Mouse (Mus musculus): ENCODE measurements around the gene Ern2. TPM values are rescaled to one million over a fixed set of nuclear protein-coding genes. Genes with fewer than 3 reads are reported as not detected.

Ern2 gene
- polyA plus RNA-seq, 1 experiment = 23.5 TPM

DNA sequence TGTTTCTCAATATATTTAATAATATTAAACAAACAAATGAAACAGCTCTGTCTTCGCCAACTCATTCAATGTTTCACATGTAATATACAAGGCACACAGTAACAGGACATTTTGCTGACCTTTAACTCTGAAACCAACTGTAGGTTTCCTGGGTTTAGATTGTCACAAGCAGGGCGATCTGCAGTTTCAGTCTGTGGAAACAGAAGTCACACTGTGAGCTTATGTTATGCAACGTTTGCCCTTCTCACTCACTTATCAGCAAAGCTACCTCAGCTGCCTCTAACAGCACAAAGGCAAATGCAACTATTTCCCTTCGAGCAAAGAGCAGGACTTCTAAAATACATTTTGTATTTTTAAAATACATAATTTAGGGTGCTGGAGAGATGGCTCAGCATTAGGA, 62.5 kb downstream of the Ern2 start:
- Histone ChIP-seq H3K36me3 (ENCODE audit: control insufficient read depth, insufficient read depth, low read length) (peaks cover 11% of the 10 kb centered on the region), H3K27ac (ENCODE audit: insufficient read depth, low read depth, low read length) (no peak overlapping the region), H3K4me1 (ENCODE audit: control insufficient read depth, insufficient read depth, insufficient read length, low read length) (no peaks in the 10 kb centered on the region), H3K4me3 (ENCODE audit: low read depth, low read length) (no peak overlapping the region), H3K27me3 (ENCODE audit: control insufficient read depth, insufficient read depth, low read length) (no peaks in the 10 kb centered on the region)
- 72% methylated on average over 4 of the region's 4 CpGs for WGBS
- no peak for TF ChIP-seq POLR2A (IDR thresholded peaks at IDR 0.05; ENCODE audit: low read depth, low read length)
- TF ChIP-seq CTCF (IDR thresholded peaks at IDR 0.05; ENCODE audit: extremely low read depth, insufficient read length, insufficient replicate concordance, low read depth, low read length) = no peak

Other genes starting within 250 kb of the Ern2 start
- gene Cog7, start 204.5 kb downstream of the Ern2 start, polyA plus RNA-seq (2012; rRNA removed) = 11.7 and 20.2 TPM in 2 replicates
- gene Gga2, start 165.0 kb downstream of the Ern2 start, polyA plus RNA-seq (2012; rRNA removed) = 16.0 and 17.4 TPM in 2 replicates
- 15.9 and 19.3 TPM in 2 replicates for gene Ubfd1, start 119.0 kb downstream of the Ern2 start, polyA plus RNA-seq (2012; rRNA removed)
- 4.9 and 7.4 TPM in 2 replicates for gene Ears2, start 118.9 kb downstream of the Ern2 start, polyA plus RNA-seq (2012; rRNA removed)
- 395 and 1,026 TPM in 2 replicates for gene Ndufab1, start 84.3 kb downstream of the Ern2 start, polyA plus RNA-seq (2012; rRNA removed)
- 0.72 and 1.0 TPM in 2 replicates for gene Palb2, start 53.2 kb downstream of the Ern2 start, polyA plus RNA-seq (2012; rRNA removed)
- gene Dctn5, start 53.2 kb downstream of the Ern2 start, polyA plus RNA-seq (2012; rRNA removed) = 37.2 and 54.3 TPM in 2 replicates
- gene Plk1, start 26.8 kb downstream of the Ern2 start, polyA plus RNA-seq (2012; rRNA removed) = 9.0 and 21.2 TPM in 2 replicates
- gene Chp2, start 33.3 kb upstream of the Ern2 start, polyA plus RNA-seq (2012; rRNA removed) = 97.0 and 197 TPM in 2 replicates
- 4.1 and 6.1 TPM in 2 replicates for gene Prkcb, start 102.5 kb upstream of the Ern2 start, polyA plus RNA-seq (2012; rRNA removed)